Mouse (Mus musculus): Measurements from ENCODE around the gene Cel. TPM values are rescaled to one million over a fixed set of nuclear protein-coding genes. Genes with fewer than 3 reads are reported as not detected.
"Not testable (repeated sequence)": the region's sequence is repeated elsewhere in the genome, so short reads cannot be mapped to it uniquely, and the experiment has no call there.

Cel gene
- total RNA-seq, 4 experiments from 2014 or later, result not detected

- DNase-seq, result peak; percentile 80
Observed at GRCm38 (mm10) chr2:28517206-28517909, 45.8 kb downstream of the Cel start.

- DNase-seq, result no peak
Observed at GRCm38 (mm10) chr2:28514489-28514888, 48.7 kb downstream of the Cel start.

- no peak for DNase-seq
Observed at GRCm38 (mm10) chr2:28513431-28514370, 49.5 kb downstream of the Cel start.

GRCm38 (mm10) chr2:28512798-28513401, 50.3 kb downstream of the Cel start, which contains the start of gene Ralgds:
Ralgds (plus strand) TSS chr2:28513125.
- no peak for DNase-seq

GRCm38 (mm10) chr2:28511600-28511999, 51.6 kb downstream of the Cel start:
- DNase-seq, result not testable (repeated sequence)

- no peak for DNase-seq
Observed at GRCm38 (mm10) chr2:28506291-28506690, 56.9 kb downstream of the Cel start.

- DNase-seq, result no peak
Observed at GRCm38 (mm10) chr2:28505795-28506194, 57.4 kb downstream of the Cel start, which contains the start of gene Gm10134. Gm10134 (plus strand) TSS chr2:28506095.

Small RNA genes within 50 kb of the gene (microRNA-seq; reads per million reads assigned to microRNA genes)
- 0 reads per million in 2 experiments for gene Gm22824

Other genes with a start within 250 kb of the Cel start
- gene Ppp1r26, start 116.6 kb downstream of the Cel start, total RNA-seq (2022), result 10 to 100 TPM in 2 of 4 experiments, 1 to 10 TPM in 2; 6.2 to 14.0 (median 10.4) TPM
- gene 1700007K13Rik, start 97.1 kb downstream of the Cel start, total RNA-seq (2022), result under 1 TPM in 3 of 4 experiments, not detected in 1; 0.49 to 0.99 (median 0.89) TPM
- gene Mrps2, start 95.3 kb downstream of the Cel start, total RNA-seq (2022), result 10 to 100 TPM; 39.7 to 52.1 (median 46.1) TPM
- 10 to 100 TPM in 1 of 4 experiments, 1 to 10 TPM in 3; 4.8 to 12.6 (median 6.7) TPM for gene Gbgt1, start 66.5 kb downstream of the Cel start, total RNA-seq (2022)
- gene Gm10134, start 57.3 kb downstream of the Cel start, total RNA-seq (2022), result 1 to 10 TPM; 3.0 to 5.1 (median 4.7) TPM
- gene Ralgds, start 50.3 kb downstream of the Cel start, total RNA-seq (2022), result 10 to 100 TPM; 33.3 to 51.0 (median 38.6) TPM
- 10 to 100 TPM; 21.4 to 26.3 (median 23.4) TPM for gene Gtf3c5, start 20.3 kb upstream of the Cel start, total RNA-seq (2022)
- gene Gfi1b, start 58.6 kb upstream of the Cel start, total RNA-seq (2022), result not detected
- gene Tsc1, start 77.8 kb upstream of the Cel start, total RNA-seq (2022), result 10 to 100 TPM; 20.0 to 30.8 (median 25.2) TPM
- gene Spaca9, start 136.3 kb upstream of the Cel start, total RNA-seq (2022), result under 1 TPM in 3 of 4 experiments, not detected in 1; 0.52 to 0.77 (median 0.75) TPM
- gene Ak8, start 136.8 kb upstream of the Cel start, total RNA-seq (2022), result under 1 TPM; 0.20 to 0.80 (median 0.62) TPM

All from adrenal gland, adult 8-10 months (tissue).